Mouse (Mus musculus) G1E (cell line): Measurements from ENCODE around the gene Pilrb2.

Experiments used
- CTCF ChIP-seq: IDR thresholded peaks from 2 replicates; pipeline ENCODE4 v1.5.1; 2012; ENCODE audit warnings: low read depth, low read length, inconsistent platforms, mixed read lengths
- GATA1 ChIP-seq: IDR thresholded peaks from 2 replicates; pipeline ENCODE4 v1.6.1; 2012; ENCODE audit warnings: borderline replicate concordance, low read length, inconsistent platforms, mixed read lengths
- TAL1 ChIP-seq: conservative IDR thresholded peaks from 2 replicates; pipeline ENCODE4 v1.6.1; 2012; ENCODE audit warnings: low read depth, low read length, inconsistent platforms, mixed read lengths

DNA sequence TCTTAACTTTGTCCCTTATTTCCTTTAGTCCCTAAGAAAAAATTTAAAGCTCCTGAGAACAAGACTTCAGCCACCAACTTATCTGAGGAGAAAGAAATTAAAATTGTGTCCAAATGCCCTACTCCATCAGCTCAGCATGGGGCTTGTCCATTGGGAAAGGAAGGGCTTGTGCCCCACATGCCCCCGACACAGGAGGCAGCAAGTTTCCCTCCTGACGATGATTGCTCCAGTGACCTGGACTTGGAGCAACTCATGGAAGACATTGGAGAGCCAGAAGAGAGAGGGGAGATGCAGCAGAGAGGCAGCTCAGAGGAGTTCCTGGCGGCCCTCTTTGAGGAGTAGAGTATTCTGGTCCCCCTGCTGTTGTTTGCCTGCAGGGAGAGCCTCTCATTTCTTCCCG is 49.5 kb downstream of the Pilrb2 start:
- TF ChIP-seq CTCF (no peak), TAL1 (no peak), GATA1 (no peak)
